Mouse (Mus musculus) forebrain, embryonic 16.5 days (tissue): ENCODE results near the gene Kcnn4. TPM values are rescaled to one million over a fixed set of nuclear protein-coding genes. Genes with fewer than 3 reads are reported as not detected.

Experiments
- ATAC-seq: fragments of 200-750 bp; cut with Nextera tagmentation; 2 replicates; pipeline ENCODE4 v1.8.0; 2017; ENCODE audit warnings: mild to moderate bottlenecking, moderate library complexity
- H3K27ac ChIP-seq: fragments of 300-500 bp; sonication (generic); 2 replicates; pipeline ENCODE4 v1.5.1; 2014; ENCODE audit warnings: low read length, control low read depth
- H3K27me3 ChIP-seq: fragments of 300-500 bp; sonication (generic); replicated peaks from 2 replicates; pipeline ENCODE4 v1.6.1; 2014; ENCODE audit warnings: low read length; ENCODE audit not compliant: control insufficient read depth, insufficient read depth
- H3K36me3 ChIP-seq: fragments of 300-500 bp; sonication (generic); 2 replicates; pipeline ENCODE4 v1.6.1; 2014; ENCODE audit not compliant: control insufficient read depth, insufficient read depth
- H3K4me1 ChIP-seq: fragments of 300-500 bp; sonication (generic); replicated peaks from 2 replicates; pipeline ENCODE4 v1.6.1; 2014; ENCODE audit warnings: low read length; ENCODE audit not compliant: control insufficient read depth, insufficient read depth
- H3K4me2 ChIP-seq: fragments of 300-500 bp; sonication (generic); 2 replicates; pipeline ENCODE4 v1.6.1; 2014; ENCODE audit warnings: mild to moderate bottlenecking, low read length, control low read depth
- H3K4me3 ChIP-seq: fragments of 300-500 bp; sonication (generic); replicated peaks from 2 replicates; pipeline ENCODE4 v1.5.1; 2014; ENCODE audit warnings: mild to moderate bottlenecking, low read length, control low read depth
- H3K9ac ChIP-seq: fragments of 300-500 bp; sonication (generic); replicated peaks from 2 replicates; pipeline ENCODE4 v1.6.1; 2014; ENCODE audit warnings: low read depth, low read length, control low read depth
- H3K9me3 ChIP-seq: fragments of 300-500 bp; sonication (generic); 2 replicates; pipeline ENCODE4 v1.6.1; 2016; ENCODE audit warnings: low read length; ENCODE audit not compliant: control insufficient read depth
- WGBS: fragments of 180-500 bp; shearing (Covaris S2); extraction: QIAGEN DNeasy Blood & Tissue Kit; methylation state at CpG from one replicate; pipeline ENCODE4 v1.1.7; 2014; 5-methylcytosine and 5-hydroxymethylcytosine counted together
- polyA plus RNA-seq: library from polyadenylated mRNA; unstranded; fragments of >200 nt; fragmentation: Nextera tagmentation; extraction: Ambion mirVana; gene quantifications from 2 replicates; pipeline ENCODE4 v1.2.1, GENCODE M21; 2015

Kcnn4 gene
- 0.63 and 0.80 TPM in 2 replicates for polyA plus RNA-seq

GRCm38 (mm10) chr7:24369731-24370541 is at the start of gene Kcnn4:
TSS of gene Kcnn4 (plus strand) at chr7:24370263.
- H3K9me3 ChIP-seq: no peaks in the 10 kb centered on the region
- H3K4me2 ChIP-seq: no peak within 1 kb of the TSS
- H3K9ac ChIP-seq: no peak within 1 kb of the TSS
- no peaks in the 10 kb centered on the region for H3K36me3 ChIP-seq
- ATAC-seq: no peak
- H3K4me1 ChIP-seq: peaks cover 8% of the 10 kb centered on the region
- 43% methylated on average over 23 of the region's 23 CpGs for WGBS
- no peaks in the 10 kb centered on the region for H3K27me3 ChIP-seq
- H3K27ac ChIP-seq: no peak within 1 kb of the TSS
- H3K4me3 ChIP-seq: no peak within 1 kb of the TSS

GRCm38 (mm10) chr7:24322593-24322992 is 47.5 kb upstream of the Kcnn4 start:
- 76% methylated on average over 4 of the region's 4 CpGs for WGBS
- Histone ChIP-seq H3K27me3 (no peaks in the 10 kb centered on the region), H3K27ac (no peak overlapping the region), H3K9me3 (no peaks in the 10 kb centered on the region), H3K4me1 (peaks cover 17% of the 10 kb centered on the region), H3K9ac (no peak overlapping the region), H3K4me3 (no peak overlapping the region), H3K36me3 (no peaks in the 10 kb centered on the region), H3K4me2 (no peak overlapping the region)
- ATAC-seq: no peak

GRCm38 (mm10) chr7:24325197-24325596 is 44.9 kb upstream of the Kcnn4 start:
- H3K9ac ChIP-seq: peak overlapping the region; percentile 47; the same call in 1 of the 2 replicates
- ATAC-seq: no peak
- no peaks in the 10 kb centered on the region for H3K9me3 ChIP-seq
- peaks cover 17% of the 10 kb centered on the region for H3K4me1 ChIP-seq
- 41% methylated on average over 6 of the region's 6 CpGs for WGBS
- no peaks in the 10 kb centered on the region for H3K36me3 ChIP-seq
- peak overlapping the region; percentile 60 for H3K4me2 ChIP-seq
- H3K4me3 ChIP-seq: no peak overlapping the region
- H3K27me3 ChIP-seq: no peaks in the 10 kb centered on the region
- no peak overlapping the region for H3K27ac ChIP-seq

GRCm38 (mm10) chr7:24325675-24326128 is 44.4 kb upstream of the Kcnn4 start:
- Histone ChIP-seq H3K9ac (peak overlapping the region; percentile 47), H3K4me1 (peaks cover 17% of the 10 kb centered on the region), H3K9me3 (no peaks in the 10 kb centered on the region), H3K36me3 (no peaks in the 10 kb centered on the region), H3K4me2 (peak overlapping the region; percentile 60), H3K27ac (peak overlapping the region; percentile 25; the same call in 1 of the 2 replicates), H3K27me3 (no peaks in the 10 kb centered on the region), H3K4me3 (peak overlapping the region; percentile 35)
- 3% methylated on average over 13 of the region's 13 CpGs for WGBS
- peak; percentile 77 for ATAC-seq

- H3K9me3 ChIP-seq: no peaks in the 10 kb centered on the region
- 31% methylated on average over 20 of the region's 20 CpGs for WGBS
- no peaks in the 10 kb centered on the region for H3K27me3 ChIP-seq
- peaks cover 17% of the 10 kb centered on the region for H3K4me1 ChIP-seq
- peak overlapping the region; percentile 35 for H3K4me3 ChIP-seq
- 0 out of 2 replicates have a peak overlapping the region, but pooled peaks have one; percentile 7 for H3K9ac ChIP-seq
- no peak overlapping the region for H3K27ac ChIP-seq
- peak overlapping the region; percentile 60 for H3K4me2 ChIP-seq
- H3K36me3 ChIP-seq: no peaks in the 10 kb centered on the region
- peak; percentile 64 for ATAC-seq
Observed at GRCm38 (mm10) chr7:24326273-24327135, 43.6 kb upstream of the Kcnn4 start.

- no peak overlapping the region for H3K27ac ChIP-seq
- peaks cover 17% of the 10 kb centered on the region for H3K4me1 ChIP-seq
- H3K27me3 ChIP-seq: no peaks in the 10 kb centered on the region
- H3K4me3 ChIP-seq: no peak overlapping the region
- H3K36me3 ChIP-seq: no peaks in the 10 kb centered on the region
- no peak overlapping the region for H3K9ac ChIP-seq
- 91% methylated on average over 14 of the region's 14 CpGs for WGBS
- H3K4me2 ChIP-seq: no peak overlapping the region
- no peaks in the 10 kb centered on the region for H3K9me3 ChIP-seq
- no peak for ATAC-seq
Observed at GRCm38 (mm10) chr7:24327281-24327975, 42.6 kb upstream of the Kcnn4 start.

- no peaks in the 10 kb centered on the region for H3K9me3 ChIP-seq
- H3K9ac ChIP-seq: no peak within 1 kb of the TSS
- H3K4me2 ChIP-seq: no peak within 1 kb of the TSS
- ATAC-seq: no peak
- no peaks in the 10 kb centered on the region for H3K36me3 ChIP-seq
- H3K4me3 ChIP-seq: no peak within 1 kb of the TSS
- 52% methylated on average over 49 of the region's 49 CpGs for WGBS
- H3K4me1 ChIP-seq: no peaks in the 10 kb centered on the region
- no peak within 1 kb of the TSS for H3K27ac ChIP-seq
- H3K27me3 ChIP-seq: peaks cover 15% of the 10 kb centered on the region
Observed at GRCm38 (mm10) chr7:24333304-24333986, 36.6 kb upstream of the Kcnn4 start, which contains the start of gene Tescl. TSS of gene Tescl (minus strand) at chr7:24333936.

GRCm38 (mm10) chr7:24335699-24336309 is 34.3 kb upstream of the Kcnn4 start:
- Histone ChIP-seq H3K4me3 (no peak overlapping the region), H3K27me3 (peaks cover 15% of the 10 kb centered on the region), H3K36me3 (no peaks in the 10 kb centered on the region), H3K9me3 (no peaks in the 10 kb centered on the region), H3K4me2 (no peak overlapping the region), H3K9ac (no peak overlapping the region), H3K4me1 (no peaks in the 10 kb centered on the region), H3K27ac (no peak overlapping the region)
- whole genome bisulfite sequencing: 10% methylated on average over 5 of the region's 5 CpGs
- no peak for ATAC-seq
